Mouse (Mus musculus): ENCODE results near the gene 4930469K13Rik. TPM values are rescaled to one million over a fixed set of nuclear protein-coding genes. Genes with fewer than 3 reads are reported as not detected.

The 4930469K13Rik gene
- polyA plus RNA-seq, 1 experiment from 2014 or later: not detected

DNA sequence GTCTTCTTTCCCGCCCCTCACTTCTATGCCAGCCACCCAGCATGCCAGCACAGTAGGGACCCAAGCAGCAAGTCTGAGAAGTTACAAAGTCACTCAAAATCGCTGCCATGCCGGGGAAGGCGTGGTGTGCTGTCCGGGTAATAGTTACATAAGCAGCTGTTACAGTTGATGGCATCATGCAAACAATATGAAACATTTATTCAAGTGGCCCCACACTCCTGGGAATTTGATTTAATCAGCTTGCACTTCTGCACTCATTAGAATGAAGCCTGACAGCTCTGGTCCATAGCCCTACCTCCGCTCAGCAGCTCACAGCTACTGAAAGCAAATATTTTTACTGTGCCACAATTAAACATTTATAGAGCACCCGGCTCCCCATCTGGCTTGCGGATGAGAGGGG is 172.6 kb downstream of the 4930469K13Rik start:
- TF ChIP-seq CTCF (IDR thresholded peaks at IDR 0.05): no peak
- ATAC-seq (no peak), DNase-seq (ENCODE audit: low read depth, low spot score) (no peak)
- ChIA-PET CTCF (interaction anchor here (1.1 kb wide), 1 partner anchor 311 kb away, joined by 3 read pairs; no protein-coding TSS in a partner anchor), POLR2A (no interaction called here)
- in situ Hi-C loops (cut with MboI; ENCODE audit: low pct_unique_long_range_greater_than_20kb): loop anchor here (25.0 kb wide), 1 partner anchor 887 kb away; no protein-coding TSS in a partner anchor
- H3K27me3 ChIP-seq: peaks cover 4% of the 10 kb centered on the region

Other genes with a start within 250 kb of the 4930469K13Rik start
- gene Kcnmb1, start 135.5 kb downstream of the 4930469K13Rik start, polyA plus RNA-seq (2021): not detected
- gene Kcnip1, start 105.4 kb downstream of the 4930469K13Rik start, polyA plus RNA-seq (2021): not detected
- gene Lcp2, start 51.6 kb downstream of the 4930469K13Rik start, polyA plus RNA-seq (2021): not detected
- not detected for gene Foxi1, start 109.5 kb upstream of the 4930469K13Rik start, polyA plus RNA-seq (2021)
- gene Fam196b, start 216.3 kb upstream of the 4930469K13Rik start, polyA plus RNA-seq (2021): not detected

Measured in Patski (cell line).